Mouse (Mus musculus): ENCODE measurements around the gene Kcnn3. TPM values are rescaled to one million over a fixed set of nuclear protein-coding genes. Genes with fewer than 3 reads are reported as not detected.

The Kcnn3 gene
- polyA plus RNA-seq, 1 experiment from 2014 or later: 3.8 TPM

- no peaks in the 10 kb centered on the region for H3K36me3 ChIP-seq (ENCODE audit: control insufficient read depth, insufficient read depth, low read length)
- 0 out of 2 replicates have a peak, but pooled peaks cover 3% of the 10 kb centered on the region for H3K9me3 ChIP-seq (ENCODE audit: control insufficient read depth, low read length)
- H3K4me3 ChIP-seq (ENCODE audit: low read length): no peak overlapping the region
- no peak overlapping the region for H3K27ac ChIP-seq (ENCODE audit: low read length)
- H3K4me1 ChIP-seq (ENCODE audit: control insufficient read depth, insufficient read depth, low read length): no peaks in the 10 kb centered on the region
- WGBS: 36% methylated on average over 5 of the region's 5 CpGs
- no peak for ATAC-seq
- no peak overlapping the region for H3K4me2 ChIP-seq (ENCODE audit: low read depth, low read length)
- H3K9ac ChIP-seq (ENCODE audit: low read depth, low read length): no peak overlapping the region
- H3K27me3 ChIP-seq (replicated peaks; ENCODE audit: control insufficient read depth, insufficient read depth, low read length): no peaks in the 10 kb centered on the region
These were observed 166.1 kb downstream of the Kcnn3 start for GRCm38 (mm10) chr3:89686031-89686430.

- no peaks in the 10 kb centered on the region for H3K4me1 ChIP-seq (ENCODE audit: control insufficient read depth, insufficient read depth, low read length)
- WGBS: 5% methylated on average over 25 of the region's 25 CpGs
- peak overlapping the region; percentile 41 for H3K4me3 ChIP-seq (ENCODE audit: low read length)
- H3K36me3 ChIP-seq (ENCODE audit: control insufficient read depth, insufficient read depth, low read length): no peaks in the 10 kb centered on the region
- peak overlapping the region; percentile 56 for H3K4me2 ChIP-seq (ENCODE audit: low read depth, low read length)
- no peaks in the 10 kb centered on the region for H3K27me3 ChIP-seq (replicated peaks; ENCODE audit: control insufficient read depth, insufficient read depth, low read length)
- peak overlapping the region; percentile 51 for H3K9ac ChIP-seq (ENCODE audit: low read depth, low read length)
- H3K9me3 ChIP-seq (ENCODE audit: control insufficient read depth, low read length): 0 out of 2 replicates have a peak, but pooled peaks cover 7% of the 10 kb centered on the region
- peak; percentile 88 for ATAC-seq
- H3K27ac ChIP-seq (ENCODE audit: low read length): no peak overlapping the region
These were observed 169.0 kb downstream of the Kcnn3 start for GRCm38 (mm10) chr3:89688694-89689581.

- ATAC-seq: no peak
- 0 out of 2 replicates have a peak, but pooled peaks cover 7% of the 10 kb centered on the region for H3K9me3 ChIP-seq (ENCODE audit: control insufficient read depth, low read length)
- WGBS: 66% methylated on average over 9 of the region's 9 CpGs
- H3K4me1 ChIP-seq (ENCODE audit: control insufficient read depth, insufficient read depth, low read length): no peaks in the 10 kb centered on the region
- H3K27ac ChIP-seq (ENCODE audit: low read length): no peak overlapping the region
- no peak overlapping the region for H3K4me2 ChIP-seq (ENCODE audit: low read depth, low read length)
- H3K36me3 ChIP-seq (ENCODE audit: control insufficient read depth, insufficient read depth, low read length): no peaks in the 10 kb centered on the region
- no peak overlapping the region for H3K4me3 ChIP-seq (ENCODE audit: low read length)
- no peaks in the 10 kb centered on the region for H3K27me3 ChIP-seq (replicated peaks; ENCODE audit: control insufficient read depth, insufficient read depth, low read length)
- no peak overlapping the region for H3K9ac ChIP-seq (ENCODE audit: low read depth, low read length)
These were observed 171.8 kb downstream of the Kcnn3 start for GRCm38 (mm10) chr3:89691776-89692175.

DNA sequence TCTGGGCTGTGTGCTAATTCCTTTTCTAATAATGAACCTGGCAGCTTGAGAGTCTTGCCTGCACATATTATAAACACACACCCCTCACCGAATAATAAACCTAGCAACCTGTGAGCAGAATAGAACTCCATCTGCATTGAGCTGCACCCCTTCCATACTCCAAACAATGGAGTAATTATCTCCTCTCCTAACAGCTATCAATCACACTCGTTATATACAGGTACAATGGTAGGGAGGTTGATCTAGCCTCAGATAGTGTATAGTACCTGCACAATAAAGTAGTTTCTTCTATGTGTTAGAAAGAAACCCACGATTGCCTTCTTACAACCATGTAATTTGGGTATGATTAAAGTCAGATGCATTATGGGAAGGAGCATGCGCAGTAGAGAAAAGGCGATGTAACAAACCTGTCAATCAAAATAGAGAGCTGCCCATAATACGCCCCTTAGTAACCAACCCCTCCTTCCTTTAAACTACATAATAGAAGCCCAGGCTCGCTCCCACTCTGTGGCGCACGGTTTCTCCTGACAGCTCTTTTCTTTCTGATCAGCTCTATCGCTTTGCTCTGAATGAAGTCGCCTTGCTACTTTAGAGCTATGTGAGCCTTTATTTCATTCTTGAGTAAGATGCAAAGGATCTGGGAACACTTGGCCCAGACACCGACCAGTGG is 176.3 kb downstream of the Kcnn3 start:
- WGBS: 79% methylated on average over 12 of the region's 12 CpGs
- 0 out of 2 replicates have a peak, but pooled peaks cover 6% of the 10 kb centered on the region for H3K9me3 ChIP-seq (ENCODE audit: control insufficient read depth, low read length)
- H3K4me1 ChIP-seq (ENCODE audit: control insufficient read depth, insufficient read depth, low read length): no peaks in the 10 kb centered on the region
- ATAC-seq: no peak
- H3K36me3 ChIP-seq (ENCODE audit: control insufficient read depth, insufficient read depth, low read length): no peaks in the 10 kb centered on the region
- H3K9ac ChIP-seq (ENCODE audit: low read depth, low read length): no peak overlapping the region
- H3K27me3 ChIP-seq (replicated peaks; ENCODE audit: control insufficient read depth, insufficient read depth, low read length): no peaks in the 10 kb centered on the region
- no peak overlapping the region for H3K4me2 ChIP-seq (ENCODE audit: low read depth, low read length)
- H3K4me3 ChIP-seq (ENCODE audit: low read length): no peak overlapping the region
- H3K27ac ChIP-seq (ENCODE audit: low read length): no peak overlapping the region

DNA sequence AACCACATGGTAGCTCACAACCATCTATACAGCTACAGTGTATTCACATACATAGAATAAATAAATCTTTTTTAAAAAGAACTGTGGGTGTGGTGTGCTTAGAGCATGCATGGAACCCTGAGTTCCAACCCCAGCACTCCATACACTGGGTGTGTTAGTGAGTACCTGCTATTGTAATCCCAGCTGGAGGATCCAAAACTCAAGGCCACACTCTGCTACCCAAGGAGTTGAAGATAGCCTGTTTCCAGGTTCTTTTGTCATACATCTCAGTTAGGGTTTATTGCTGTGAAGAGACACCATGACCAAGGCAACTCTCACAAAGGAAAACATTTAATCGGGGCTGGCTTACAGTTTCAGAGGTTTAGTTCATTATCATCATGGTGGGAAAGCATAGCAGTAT is 179.0 kb downstream of the Kcnn3 start:
- Histone ChIP-seq H3K9me3 (ENCODE audit: control insufficient read depth, low read length) (0 out of 2 replicates have a peak, but pooled peaks cover 2% of the 10 kb centered on the region), H3K4me2 (ENCODE audit: low read depth, low read length) (no peak overlapping the region), H3K27ac (ENCODE audit: low read length) (no peak overlapping the region), H3K4me1 (ENCODE audit: control insufficient read depth, insufficient read depth, low read length) (no peaks in the 10 kb centered on the region), H3K4me3 (ENCODE audit: low read length) (no peak overlapping the region), H3K9ac (ENCODE audit: low read depth, low read length) (no peak overlapping the region), H3K27me3 (replicated peaks; ENCODE audit: control insufficient read depth, insufficient read depth, low read length) (no peaks in the 10 kb centered on the region), H3K36me3 (ENCODE audit: control insufficient read depth, insufficient read depth, low read length) (no peaks in the 10 kb centered on the region)
- ATAC-seq: no peak
- WGBS: 98% methylated on average over 1 of the region's 1 CpGs

GRCm38 (mm10) chr3:89700461-89700860 is 180.5 kb downstream of the Kcnn3 start:
- Histone ChIP-seq H3K27me3 (replicated peaks; ENCODE audit: control insufficient read depth, insufficient read depth, low read length) (no peaks in the 10 kb centered on the region), H3K4me2 (ENCODE audit: low read depth, low read length) (no peak overlapping the region), H3K9ac (ENCODE audit: low read depth, low read length) (no peak overlapping the region), H3K27ac (ENCODE audit: low read length) (no peak overlapping the region), H3K4me3 (ENCODE audit: low read length) (no peak overlapping the region), H3K36me3 (ENCODE audit: control insufficient read depth, insufficient read depth, low read length) (no peaks in the 10 kb centered on the region), H3K9me3 (ENCODE audit: control insufficient read depth, low read length) (0 out of 2 replicates have a peak, but pooled peaks cover 2% of the 10 kb centered on the region), H3K4me1 (ENCODE audit: control insufficient read depth, insufficient read depth, low read length) (no peaks in the 10 kb centered on the region)
- 70% methylated on average over 11 of the region's 11 CpGs for WGBS
- no peak for ATAC-seq

DNA sequence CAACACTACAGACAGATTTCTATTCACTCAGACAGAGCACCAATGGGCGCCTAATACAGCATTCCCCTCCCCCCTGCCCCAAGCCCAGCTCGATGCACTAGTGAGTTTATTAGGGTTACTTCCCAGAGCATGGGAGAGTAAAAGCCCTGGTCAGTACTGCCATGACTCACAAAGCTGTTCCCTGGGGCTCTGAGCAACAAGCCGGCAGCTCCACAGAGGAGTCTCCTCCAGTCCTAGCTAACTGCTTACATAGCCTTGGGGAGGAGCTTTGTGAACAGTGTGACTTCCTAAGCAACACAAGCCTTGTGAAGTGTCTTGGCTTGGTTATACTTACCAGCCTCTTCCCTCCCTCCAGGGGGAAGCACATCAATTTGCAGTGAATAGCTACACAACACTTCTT is 183.6 kb downstream of the Kcnn3 start:
- Histone ChIP-seq H3K27ac (ENCODE audit: low read length) (no peak overlapping the region), H3K9ac (ENCODE audit: low read depth, low read length) (no peak overlapping the region), H3K36me3 (ENCODE audit: control insufficient read depth, insufficient read depth, low read length) (no peaks in the 10 kb centered on the region), H3K4me3 (ENCODE audit: low read length) (no peak overlapping the region), H3K4me2 (ENCODE audit: low read depth, low read length) (no peak overlapping the region), H3K9me3 (ENCODE audit: control insufficient read depth, low read length) (0 out of 2 replicates have a peak, but pooled peaks cover 2% of the 10 kb centered on the region), H3K27me3 (replicated peaks; ENCODE audit: control insufficient read depth, insufficient read depth, low read length) (no peaks in the 10 kb centered on the region), H3K4me1 (ENCODE audit: control insufficient read depth, insufficient read depth, low read length) (no peaks in the 10 kb centered on the region)
- WGBS: 40% methylated on average over 3 of the region's 3 CpGs
- ATAC-seq: no peak

DNA sequence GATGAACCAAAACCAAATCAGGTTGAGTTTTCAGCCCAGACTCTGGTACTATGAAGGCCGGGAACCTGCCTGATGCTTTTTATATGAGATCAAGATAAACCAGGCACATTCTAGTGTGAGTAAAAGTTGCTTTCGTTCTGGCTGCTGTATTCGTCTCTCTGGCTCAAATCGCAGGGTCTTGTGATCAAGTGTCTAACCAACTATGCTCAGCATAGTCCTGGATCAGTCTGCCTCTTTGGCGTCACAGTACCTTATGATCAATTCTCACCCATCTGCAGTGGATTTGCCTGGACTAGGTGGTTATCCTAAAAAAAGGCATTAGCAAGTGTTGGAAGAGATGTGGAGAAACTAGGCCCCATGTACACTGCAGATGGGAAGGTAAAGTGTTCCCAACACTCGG is 184.1 kb downstream of the Kcnn3 start:
- H3K27ac ChIP-seq (ENCODE audit: low read length): no peak overlapping the region
- no peak overlapping the region for H3K9ac ChIP-seq (ENCODE audit: low read depth, low read length)
- H3K4me3 ChIP-seq (ENCODE audit: low read length): no peak overlapping the region
- no peak for ATAC-seq
- no peak overlapping the region for H3K4me2 ChIP-seq (ENCODE audit: low read depth, low read length)
- H3K9me3 ChIP-seq (ENCODE audit: control insufficient read depth, low read length): 0 out of 2 replicates have a peak, but pooled peaks cover 2% of the 10 kb centered on the region
- H3K4me1 ChIP-seq (ENCODE audit: control insufficient read depth, insufficient read depth, low read length): no peaks in the 10 kb centered on the region
- no peaks in the 10 kb centered on the region for H3K27me3 ChIP-seq (replicated peaks; ENCODE audit: control insufficient read depth, insufficient read depth, low read length)
- H3K36me3 ChIP-seq (ENCODE audit: control insufficient read depth, insufficient read depth, low read length): no peaks in the 10 kb centered on the region
- WGBS: 77% methylated on average over 6 of the region's 6 CpGs

DNA sequence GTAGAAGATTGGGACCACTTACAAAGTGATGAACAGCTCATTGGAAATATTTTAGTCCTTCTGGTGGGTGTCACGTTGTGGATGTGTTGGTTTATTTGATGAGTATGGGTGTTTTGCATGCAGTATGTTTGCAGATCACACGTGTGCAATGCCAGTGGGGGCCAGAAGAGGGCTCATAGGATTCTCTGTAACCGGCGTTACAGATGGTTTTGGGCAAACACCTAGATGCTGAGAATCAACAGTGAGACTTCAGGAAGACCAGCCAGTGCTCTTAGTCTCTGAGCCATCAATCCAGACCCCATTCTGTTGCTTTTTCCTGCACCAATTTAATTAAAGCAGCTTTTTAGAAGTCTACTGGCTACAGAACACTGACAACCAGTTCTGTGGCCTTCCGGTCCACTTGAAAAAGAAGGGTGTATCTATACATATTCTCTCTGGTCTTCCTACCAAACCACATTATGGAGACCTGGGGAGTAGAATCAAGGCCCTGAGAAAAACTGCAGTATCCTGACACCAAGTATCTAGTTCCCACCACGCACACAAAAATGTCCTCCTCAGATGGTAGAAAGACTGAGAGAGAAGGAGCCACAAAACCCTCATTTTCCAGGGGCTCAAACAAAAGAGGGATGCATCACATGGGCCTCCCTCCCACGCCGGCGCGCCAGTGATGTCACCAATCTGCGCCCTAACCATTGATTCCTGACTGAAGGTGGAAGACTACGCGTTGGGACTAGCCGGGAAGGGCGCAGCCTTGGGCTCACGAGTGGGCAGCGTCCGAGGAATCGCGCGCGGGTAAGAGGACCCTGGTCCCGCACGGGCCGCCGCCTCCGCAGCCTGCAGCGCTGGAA is 194.6 kb downstream of the Kcnn3 start, which contains the start of gene Adar:
Gene Adar, plus strand, starts transcription at position 664 of the 848 bp plus-strand sequence.
- peaks cover 12% of the 10 kb centered on the region for H3K4me1 ChIP-seq (ENCODE audit: control insufficient read depth, insufficient read depth, low read length)
- H3K36me3 ChIP-seq (ENCODE audit: control insufficient read depth, insufficient read depth, low read length): no peaks in the 10 kb centered on the region
- peak within 1 kb of the TSS; percentile 86 for H3K9ac ChIP-seq (ENCODE audit: low read depth, low read length)
- WGBS: 6% methylated on average over 28 of the region's 28 CpGs
- no peak within 1 kb of the TSS for H3K27ac ChIP-seq (ENCODE audit: low read length)
- no peaks in the 10 kb centered on the region for H3K27me3 ChIP-seq (replicated peaks; ENCODE audit: control insufficient read depth, insufficient read depth, low read length)
- peak; percentile 87 for ATAC-seq
- H3K9me3 ChIP-seq (ENCODE audit: control insufficient read depth, low read length): no peaks in the 10 kb centered on the region
- H3K4me2 ChIP-seq (ENCODE audit: low read depth, low read length): peak within 1 kb of the TSS; percentile 96
- peak within 1 kb of the TSS; percentile 93 for H3K4me3 ChIP-seq (ENCODE audit: low read length)

All from intestine, embryonic 16.5 days (tissue).